Mouse (Mus musculus): ENCODE measurements at regions not wholly inside any gene's neighbourhood (a gene's known extent, or its start where the extent isn't known, plus 50 kb on each side); places are given as distances from the start of the nearest gene placed in this dataset.

GRCm38 (mm10) chr16:62681880-62682279 lies 104.7 kb downstream of the Nsun3 start:
- DNase-seq (ENCODE audit: low spot score) (no peak), ATAC-seq (ENCODE audit: extremely low read depth, insufficient number of reproducible peaks, low FRiP score, poor library complexity, severe bottlenecking) (no peak)
- Histone ChIP-seq H3K27me3 (ENCODE audit: insufficient read depth, low read length) (no peaks in the 10 kb centered on the region), H3K4me3 (ENCODE audit: low read depth, low read length) (no peak overlapping the region), H3K4me1 (ENCODE audit: insufficient read depth, low read depth, low read length) (no peaks in the 10 kb centered on the region; the same call in 1 of the 2 replicates), H3K9me3 (replicated peaks) (no peaks in the 10 kb centered on the region), H3K36me3 (replicated peaks) (no peaks in the 10 kb centered on the region)
- TF ChIP-seq GATA1 (IDR thresholded peaks at IDR 0.05; ENCODE audit: borderline replicate concordance, low read length) = no peak
- no peak for TF ChIP-seq POLR2AphosphoS5 (IDR thresholded peaks at IDR 0.05; ENCODE audit: insufficient replicate concordance, low read depth, low read length)
- TF ChIP-seq GATA2 (IDR thresholded peaks at IDR 0.05; ENCODE audit: borderline replicate concordance, low read depth, low read length) = no peak
- TF ChIP-seq TAL1 (conservative IDR thresholded peaks at IDR 0.05; ENCODE audit: low read depth, low read length) = no peak
- TF ChIP-seq CTCF (IDR thresholded peaks at IDR 0.05; ENCODE audit: low read depth, low read length) = no peak

- no peak overlapping the region for H3K4me3 ChIP-seq (ENCODE audit: low read depth, low read length)
- H3K27me3 ChIP-seq (ENCODE audit: insufficient read depth, low read length) = no peaks in the 10 kb centered on the region
- H3K36me3 ChIP-seq (replicated peaks) = no peaks in the 10 kb centered on the region
- no peaks in the 10 kb centered on the region; the same call in 1 of the 2 replicates for H3K4me1 ChIP-seq (ENCODE audit: insufficient read depth, low read depth, low read length)
- DNase-seq (ENCODE audit: low spot score) (no peak), ATAC-seq (ENCODE audit: extremely low read depth, insufficient number of reproducible peaks, low FRiP score, poor library complexity, severe bottlenecking) (no peak)
- TF ChIP-seq POLR2AphosphoS5 (IDR thresholded peaks at IDR 0.05; ENCODE audit: insufficient replicate concordance, low read depth, low read length) (no peak), CTCF (IDR thresholded peaks at IDR 0.05; ENCODE audit: low read depth, low read length) (no peak), GATA1 (IDR thresholded peaks at IDR 0.05; ENCODE audit: borderline replicate concordance, low read length) (no peak), GATA2 (IDR thresholded peaks at IDR 0.05; ENCODE audit: borderline replicate concordance, low read depth, low read length) (no peak), TAL1 (conservative IDR thresholded peaks at IDR 0.05; ENCODE audit: low read depth, low read length) (no peak)
- no peaks in the 10 kb centered on the region for H3K9me3 ChIP-seq (replicated peaks)
Measured at GRCm38 (mm10) chr16:62676815-62677214, 109.8 kb downstream of the Nsun3 start.

DNA sequence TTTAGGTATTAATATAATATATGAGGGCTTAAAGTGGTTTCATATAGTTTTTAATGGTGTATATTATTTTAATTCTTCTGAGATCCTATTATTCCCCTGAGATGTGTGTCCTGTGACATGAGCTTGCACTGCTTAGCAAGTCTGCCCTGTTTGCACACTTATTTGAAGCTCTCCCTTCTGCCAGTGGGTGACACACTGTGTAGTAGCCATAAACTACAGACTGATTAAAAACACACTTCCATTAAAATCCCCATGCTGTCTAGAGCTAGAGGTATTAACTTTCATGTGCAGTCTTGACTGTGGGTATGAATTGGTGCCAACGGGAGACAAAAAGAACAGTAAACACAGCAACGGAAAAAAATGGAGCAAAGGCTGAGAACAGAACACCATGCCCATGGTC lies 129.2 kb downstream of the Nsun3 start:
- Histone ChIP-seq H3K27me3 (ENCODE audit: insufficient read depth, low read length) (no peaks in the 10 kb centered on the region), H3K9me3 (replicated peaks) (no peaks in the 10 kb centered on the region), H3K4me1 (ENCODE audit: insufficient read depth, low read depth, low read length) (no peaks in the 10 kb centered on the region), H3K36me3 (replicated peaks) (no peaks in the 10 kb centered on the region), H3K4me3 (ENCODE audit: low read depth, low read length) (no peak overlapping the region)
- no peak for TF ChIP-seq CTCF (IDR thresholded peaks at IDR 0.05; ENCODE audit: low read depth, low read length)
- TF ChIP-seq GATA2 (IDR thresholded peaks at IDR 0.05; ENCODE audit: borderline replicate concordance, low read depth, low read length) = no peak
- no peak for TF ChIP-seq POLR2AphosphoS5 (IDR thresholded peaks at IDR 0.05; ENCODE audit: insufficient replicate concordance, low read depth, low read length)
- TF ChIP-seq TAL1 (conservative IDR thresholded peaks at IDR 0.05; ENCODE audit: low read depth, low read length) = no peak
- TF ChIP-seq GATA1 (IDR thresholded peaks at IDR 0.05; ENCODE audit: borderline replicate concordance, low read length) = no peak
- DNase-seq (ENCODE audit: low spot score) = no peak
- no peak for ATAC-seq (ENCODE audit: extremely low read depth, insufficient number of reproducible peaks, low FRiP score, poor library complexity, severe bottlenecking)

DNA sequence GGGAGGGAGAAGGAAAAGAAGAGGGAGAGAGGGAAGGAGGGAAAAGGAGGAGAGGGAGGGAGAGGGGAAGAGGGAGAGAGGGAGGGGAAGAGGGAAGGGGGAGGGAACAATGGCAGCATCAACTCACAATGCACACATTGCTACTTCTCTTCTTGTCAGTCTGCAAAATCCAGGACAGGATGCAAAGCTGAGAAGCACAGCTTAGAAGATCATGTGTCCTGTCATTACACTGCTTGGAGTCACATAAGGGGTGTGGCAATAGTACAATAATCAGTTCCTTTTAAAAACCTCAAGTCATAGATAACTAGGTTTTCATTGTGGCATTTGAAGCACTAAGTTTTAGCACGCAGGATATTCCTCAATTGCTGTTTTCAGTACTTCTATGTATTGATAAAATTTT lies 132.2 kb downstream of the Nsun3 start:
- ATAC-seq (ENCODE audit: extremely low read depth, insufficient number of reproducible peaks, low FRiP score, poor library complexity, severe bottlenecking) (no peak), DNase-seq (ENCODE audit: low spot score) (no peak)
- Histone ChIP-seq H3K9me3 (replicated peaks) (no peaks in the 10 kb centered on the region), H3K27me3 (ENCODE audit: insufficient read depth, low read length) (no peaks in the 10 kb centered on the region), H3K4me3 (ENCODE audit: low read depth, low read length) (no peak overlapping the region), H3K36me3 (replicated peaks) (no peaks in the 10 kb centered on the region), H3K4me1 (ENCODE audit: insufficient read depth, low read depth, low read length) (no peaks in the 10 kb centered on the region)
- TF ChIP-seq CTCF (IDR thresholded peaks at IDR 0.05; ENCODE audit: low read depth, low read length) (no peak), TAL1 (conservative IDR thresholded peaks at IDR 0.05; ENCODE audit: low read depth, low read length) (no peak), POLR2AphosphoS5 (IDR thresholded peaks at IDR 0.05; ENCODE audit: insufficient replicate concordance, low read depth, low read length) (no peak), GATA1 (IDR thresholded peaks at IDR 0.05; ENCODE audit: borderline replicate concordance, low read length) (no peak), GATA2 (IDR thresholded peaks at IDR 0.05; ENCODE audit: borderline replicate concordance, low read depth, low read length) (no peak)

DNA sequence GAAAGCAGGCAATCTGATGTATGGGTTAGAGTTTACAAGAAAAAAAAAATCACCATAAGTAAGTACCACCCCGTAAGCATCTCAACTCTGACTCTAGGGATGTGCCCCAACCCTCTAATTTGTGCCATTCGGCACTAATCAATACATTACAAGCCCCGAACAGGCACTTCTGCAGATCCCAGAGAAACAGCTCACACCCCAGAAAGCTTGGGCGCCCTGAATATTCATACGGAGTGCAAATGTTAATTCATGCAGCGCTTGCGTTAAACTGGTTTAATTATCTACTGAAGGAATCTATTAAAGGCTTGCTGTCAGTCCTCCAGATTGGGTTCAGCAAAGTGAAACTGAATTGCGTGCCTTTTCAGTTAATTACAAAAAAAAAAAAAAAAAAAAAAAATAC lies 132.8 kb downstream of the Nsun3 start:
- H3K27me3 ChIP-seq (ENCODE audit: insufficient read depth, low read length) = no peaks in the 10 kb centered on the region
- no peak for TF ChIP-seq GATA1 (IDR thresholded peaks at IDR 0.05; ENCODE audit: borderline replicate concordance, low read length)
- no peak for TF ChIP-seq POLR2AphosphoS5 (IDR thresholded peaks at IDR 0.05; ENCODE audit: insufficient replicate concordance, low read depth, low read length)
- TF ChIP-seq TAL1 (conservative IDR thresholded peaks at IDR 0.05; ENCODE audit: low read depth, low read length) = no peak
- no peak for TF ChIP-seq GATA2 (IDR thresholded peaks at IDR 0.05; ENCODE audit: borderline replicate concordance, low read depth, low read length)
- TF ChIP-seq CTCF (IDR thresholded peaks at IDR 0.05; ENCODE audit: low read depth, low read length) = no peak
- H3K9me3 ChIP-seq (replicated peaks) = no peaks in the 10 kb centered on the region
- H3K36me3 ChIP-seq (replicated peaks) = no peaks in the 10 kb centered on the region
- no peaks in the 10 kb centered on the region for H3K4me1 ChIP-seq (ENCODE audit: insufficient read depth, low read depth, low read length)
- H3K4me3 ChIP-seq (ENCODE audit: low read depth, low read length) = no peak overlapping the region
- ATAC-seq (ENCODE audit: extremely low read depth, insufficient number of reproducible peaks, low FRiP score, poor library complexity, severe bottlenecking) (no peak), DNase-seq (ENCODE audit: low spot score) (no peak)

DNA sequence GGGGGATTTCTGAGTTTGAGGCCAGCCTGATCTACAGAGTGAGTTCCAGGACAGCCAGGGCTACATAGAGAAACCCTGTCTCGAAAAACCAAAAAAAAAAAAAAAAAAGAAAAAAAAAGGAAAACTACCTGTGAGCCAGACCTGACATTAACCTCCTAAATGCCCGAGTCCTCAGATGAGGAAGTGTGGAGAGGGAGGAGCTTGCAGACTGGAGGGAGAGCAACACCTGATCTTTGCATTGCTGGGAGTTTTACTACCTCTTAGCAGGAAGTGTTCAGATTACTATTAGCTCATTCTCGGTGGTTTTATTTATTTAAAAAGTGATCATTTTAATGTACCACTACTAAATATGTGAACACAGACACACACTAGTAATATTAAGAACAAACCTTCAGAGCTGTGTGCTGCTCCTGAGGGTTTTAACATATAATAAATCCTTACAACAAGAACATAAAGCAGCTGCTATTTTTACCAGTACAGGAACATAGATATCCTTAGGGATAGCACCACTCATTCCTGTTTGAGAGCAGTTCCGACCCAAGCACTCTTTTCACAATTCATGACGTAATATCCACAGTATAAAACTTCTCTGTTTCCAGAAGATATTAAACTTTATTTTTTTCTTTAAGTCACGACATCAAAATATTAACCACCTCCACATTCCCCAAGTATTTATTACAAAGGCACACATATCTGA lies 133.7 kb downstream of the Nsun3 start:
- no peak for ATAC-seq (ENCODE audit: extremely low read depth, insufficient number of reproducible peaks, low FRiP score, poor library complexity, severe bottlenecking)
- TF ChIP-seq GATA2 (IDR thresholded peaks at IDR 0.05; ENCODE audit: borderline replicate concordance, low read depth, low read length) (no peak), POLR2AphosphoS5 (IDR thresholded peaks at IDR 0.05; ENCODE audit: insufficient replicate concordance, low read depth, low read length) (no peak), GATA1 (IDR thresholded peaks at IDR 0.05; ENCODE audit: borderline replicate concordance, low read length) (no peak), TAL1 (conservative IDR thresholded peaks at IDR 0.05; ENCODE audit: low read depth, low read length) (no peak), CTCF (IDR thresholded peaks at IDR 0.05; ENCODE audit: low read depth, low read length) (no peak)

More for the DNA sequence above, 133.7 kb downstream of the Nsun3 start:
- DNase-seq (ENCODE audit: low spot score) = no peak
- no peaks in the 10 kb centered on the region for H3K9me3 ChIP-seq (replicated peaks)
- H3K4me1 ChIP-seq (ENCODE audit: insufficient read depth, low read depth, low read length) = no peaks in the 10 kb centered on the region
- no peak overlapping the region for H3K4me3 ChIP-seq (ENCODE audit: low read depth, low read length)
- no peaks in the 10 kb centered on the region for H3K27me3 ChIP-seq (ENCODE audit: insufficient read depth, low read length)
- no peaks in the 10 kb centered on the region for H3K36me3 ChIP-seq (replicated peaks)
